Mouse (Mus musculus) liver, adult (tissue): ENCODE data around the gene Nr2e1.

Source experiments
- GATA4 ChIP-seq: IDR thresholded peaks from 2 replicates; pipeline ENCODE4 v1.6.1; 2014; ENCODE audit warnings: mild to moderate bottlenecking, low read length; ENCODE audit not compliant: insufficient replicate concordance

Gene Nr2e1

GRCm38 (mm10) chr10:42591993-42592686, 8.7 kb upstream of the Nr2e1 start:
- TF ChIP-seq GATA4 = no peak

GRCm38 (mm10) chr10:42591185-42591992, 8.0 kb upstream of the Nr2e1 start:
- TF ChIP-seq GATA4 = no peak

GRCm38 (mm10) chr10:42590261-42591184, 7.1 kb upstream of the Nr2e1 start:
- TF ChIP-seq GATA4 = no peak

GRCm38 (mm10) chr10:42589505-42589904, 6.1 kb upstream of the Nr2e1 start:
- TF ChIP-seq GATA4 = no peak

GRCm38 (mm10) chr10:42587961-42588750, 4.7 kb upstream of the Nr2e1 start:
- TF ChIP-seq GATA4 = no peak

- TF ChIP-seq GATA4 = no peak
Measured at GRCm38 (mm10) chr10:42585596-42586305, 2.3 kb upstream of the Nr2e1 start.

- TF ChIP-seq GATA4 = no peak
Measured at GRCm38 (mm10) chr10:42585156-42585555, 1.7 kb upstream of the Nr2e1 start.

GRCm38 (mm10) chr10:42584436-42584983, 1.1 kb upstream of the Nr2e1 start:
- no peak for TF ChIP-seq GATA4

GRCm38 (mm10) chr10:42583902-42584435, 537 bp upstream of the Nr2e1 start:
- TF ChIP-seq GATA4 = no peak

- TF ChIP-seq GATA4 = no peak
Measured at GRCm38 (mm10) chr10:42582566-42583110, 794 bp downstream of the Nr2e1 start.

- TF ChIP-seq GATA4 = no peak
Measured at GRCm38 (mm10) chr10:42581694-42582565, 1.5 kb downstream of the Nr2e1 start.

GRCm38 (mm10) chr10:42580951-42581277, 2.5 kb downstream of the Nr2e1 start:
- TF ChIP-seq GATA4 = no peak

GRCm38 (mm10) chr10:42580131-42580950, 3.1 kb downstream of the Nr2e1 start:
- no peak for TF ChIP-seq GATA4
